Mouse (Mus musculus): ENCODE results near the gene 4930432M17Rik. TPM values are rescaled to one million over a fixed set of nuclear protein-coding genes. Genes with fewer than 3 reads are reported as not detected.

The 4930432M17Rik gene
- polyA plus RNA-seq, 1 experiment from 2014 or later, result not detected

- Histone ChIP-seq H3K4me1 (peaks cover 12% of the 10 kb centered on the region; the same call in 1 of the 2 replicates), H3K27me3 (replicated peaks) (no peaks in the 10 kb centered on the region), H3K9ac (no peak overlapping the region), H3K4me2 (0 out of 2 replicates have a peak overlapping the region, but pooled peaks have one; percentile 21), H3K27ac (no peak overlapping the region), H3K36me3 (no peaks in the 10 kb centered on the region), H3K4me3 (replicated peaks) (no peak overlapping the region), H3K9me3 (no peaks in the 10 kb centered on the region)
- 0 out of 2 replicates have a peak, but pooled peaks have one; percentile 6 for ATAC-seq (ENCODE audit: insufficient read depth, low FRiP score, low read depth)
- WGBS, result 73% methylated on average over 8 of the region's 8 CpGs
Observed at GRCm38 (mm10) chr3:121713816-121714215, 43.3 kb downstream of the 4930432M17Rik start.

GRCm38 (mm10) chr3:121714461-121714860 is 43.9 kb downstream of the 4930432M17Rik start:
- 68% methylated on average over 2 of the region's 2 CpGs for WGBS

GRCm38 (mm10) chr3:121715336-121715735 is 44.8 kb downstream of the 4930432M17Rik start:
- Histone ChIP-seq H3K4me1 (peaks cover 12% of the 10 kb centered on the region; the same call in 1 of the 2 replicates), H3K27me3 (replicated peaks) (no peaks in the 10 kb centered on the region), H3K4me2 (no peak overlapping the region), H3K9ac (no peak overlapping the region), H3K9me3 (no peaks in the 10 kb centered on the region), H3K27ac (no peak overlapping the region), H3K4me3 (replicated peaks) (no peak overlapping the region), H3K36me3 (no peaks in the 10 kb centered on the region)
- ATAC-seq (ENCODE audit: insufficient read depth, low FRiP score, low read depth), result no peak

More at GRCm38 (mm10) chr3:121714461-121714860, 43.9 kb downstream of the 4930432M17Rik start:
- H3K4me2 ChIP-seq, result no peak overlapping the region
- ATAC-seq (ENCODE audit: insufficient read depth, low FRiP score, low read depth), result no peak
- no peaks in the 10 kb centered on the region for H3K36me3 ChIP-seq
- H3K27ac ChIP-seq, result no peak overlapping the region
- no peaks in the 10 kb centered on the region for H3K27me3 ChIP-seq (replicated peaks)
- H3K4me1 ChIP-seq, result peaks cover 12% of the 10 kb centered on the region; the same call in 1 of the 2 replicates
- H3K9me3 ChIP-seq, result no peaks in the 10 kb centered on the region
- no peak overlapping the region for H3K4me3 ChIP-seq (replicated peaks)
- no peak overlapping the region for H3K9ac ChIP-seq

- WGBS, result 64% methylated on average over 6 of the region's 6 CpGs
- no peak overlapping the region for H3K27ac ChIP-seq
- H3K36me3 ChIP-seq, result no peaks in the 10 kb centered on the region
- H3K9me3 ChIP-seq, result no peaks in the 10 kb centered on the region
- no peak for ATAC-seq (ENCODE audit: insufficient read depth, low FRiP score, low read depth)
- H3K4me3 ChIP-seq (replicated peaks), result no peak overlapping the region
- H3K27me3 ChIP-seq (replicated peaks), result no peaks in the 10 kb centered on the region
- H3K4me1 ChIP-seq, result peaks cover 12% of the 10 kb centered on the region; the same call in 1 of the 2 replicates
- H3K9ac ChIP-seq, result no peak overlapping the region
- no peak overlapping the region for H3K4me2 ChIP-seq
Observed at GRCm38 (mm10) chr3:121715741-121716459, 45.3 kb downstream of the 4930432M17Rik start.

- Histone ChIP-seq H3K9ac (no peak overlapping the region), H3K9me3 (no peaks in the 10 kb centered on the region), H3K4me3 (replicated peaks) (no peak overlapping the region), H3K36me3 (no peaks in the 10 kb centered on the region), H3K4me2 (no peak overlapping the region), H3K27ac (no peak overlapping the region), H3K4me1 (peaks cover 13% of the 10 kb centered on the region; the same call in 1 of the 2 replicates), H3K27me3 (replicated peaks) (no peaks in the 10 kb centered on the region)
- ATAC-seq (ENCODE audit: insufficient read depth, low FRiP score, low read depth), result no peak
- 83% methylated on average over 5 of the region's 5 CpGs for WGBS
Observed at GRCm38 (mm10) chr3:121716480-121716879, 45.9 kb downstream of the 4930432M17Rik start.

GRCm38 (mm10) chr3:121718679-121719078 is 48.1 kb downstream of the 4930432M17Rik start:
- Histone ChIP-seq H3K36me3 (no peaks in the 10 kb centered on the region), H3K27me3 (replicated peaks) (no peaks in the 10 kb centered on the region), H3K4me1 (peaks cover 10% of the 10 kb centered on the region), H3K9me3 (no peaks in the 10 kb centered on the region), H3K9ac (no peak overlapping the region), H3K4me3 (replicated peaks) (no peak overlapping the region), H3K4me2 (no peak overlapping the region), H3K27ac (no peak overlapping the region)
- no peak for ATAC-seq (ENCODE audit: insufficient read depth, low FRiP score, low read depth)
- 75% methylated on average over 8 of the region's 8 CpGs for WGBS

- no peaks in the 10 kb centered on the region for H3K27me3 ChIP-seq (replicated peaks)
- H3K9ac ChIP-seq, result no peak overlapping the region
- H3K27ac ChIP-seq, result no peak overlapping the region
- WGBS, result 73% methylated on average over 3 of the region's 3 CpGs
- H3K9me3 ChIP-seq, result no peaks in the 10 kb centered on the region
- no peak overlapping the region for H3K4me3 ChIP-seq (replicated peaks)
- no peak overlapping the region for H3K4me2 ChIP-seq
- H3K4me1 ChIP-seq, result peaks cover 13% of the 10 kb centered on the region
- no peak for ATAC-seq (ENCODE audit: insufficient read depth, low FRiP score, low read depth)
- H3K36me3 ChIP-seq, result no peaks in the 10 kb centered on the region
Observed at GRCm38 (mm10) chr3:121719701-121720100, 49.1 kb downstream of the 4930432M17Rik start.

GRCm38 (mm10) chr3:121720801-121721690 is 50.5 kb downstream of the 4930432M17Rik start:
- Histone ChIP-seq H3K9ac (no peak overlapping the region), H3K36me3 (no peaks in the 10 kb centered on the region), H3K4me1 (peaks cover 13% of the 10 kb centered on the region), H3K27ac (no peak overlapping the region), H3K4me2 (peak overlapping the region; percentile 34; the same call in 1 of the 2 replicates), H3K9me3 (no peaks in the 10 kb centered on the region), H3K4me3 (replicated peaks) (no peak overlapping the region), H3K27me3 (replicated peaks) (no peaks in the 10 kb centered on the region)
- 40% methylated on average over 14 of the region's 14 CpGs for WGBS
- no peak for ATAC-seq (ENCODE audit: insufficient read depth, low FRiP score, low read depth)

- 71% methylated on average over 7 of the region's 7 CpGs for WGBS
- no peaks in the 10 kb centered on the region for H3K9me3 ChIP-seq
- no peak overlapping the region for H3K9ac ChIP-seq
- H3K4me2 ChIP-seq, result no peak overlapping the region
- no peaks in the 10 kb centered on the region for H3K36me3 ChIP-seq
- no peak overlapping the region for H3K4me3 ChIP-seq (replicated peaks)
- peaks cover 13% of the 10 kb centered on the region for H3K4me1 ChIP-seq
- no peak overlapping the region for H3K27ac ChIP-seq
- H3K27me3 ChIP-seq (replicated peaks), result no peaks in the 10 kb centered on the region
- ATAC-seq (ENCODE audit: insufficient read depth, low FRiP score, low read depth), result no peak
Observed at GRCm38 (mm10) chr3:121721691-121722070, 51.1 kb downstream of the 4930432M17Rik start.

- Histone ChIP-seq H3K9me3 (no peaks in the 10 kb centered on the region), H3K9ac (peak within 1 kb of the TSS; percentile 50), H3K36me3 (no peaks in the 10 kb centered on the region), H3K4me3 (replicated peaks) (peak within 1 kb of the TSS; percentile 72), H3K27me3 (replicated peaks) (no peaks in the 10 kb centered on the region), H3K27ac (peak within 1 kb of the TSS; percentile 72), H3K4me1 (peaks cover 13% of the 10 kb centered on the region), H3K4me2 (peak within 1 kb of the TSS; percentile 91)
- WGBS, result under 1% methylated on average over 70 of the region's 73 CpGs
- peak; percentile 82 for ATAC-seq (ENCODE audit: insufficient read depth, low FRiP score, low read depth)
Observed at GRCm38 (mm10) chr3:121722971-121723844, 52.6 kb downstream of the 4930432M17Rik start, which contains the start of gene F3. TSS of gene F3 (plus strand) at chr3:121723537.

GRCm38 (mm10) chr3:121723968-121724524 is 53.5 kb downstream of the 4930432M17Rik start:
- ATAC-seq (ENCODE audit: insufficient read depth, low FRiP score, low read depth), result no peak
- Histone ChIP-seq H3K27me3 (replicated peaks) (no peaks in the 10 kb centered on the region), H3K4me3 (replicated peaks) (peak overlapping the region; percentile 72), H3K27ac (peak overlapping the region; percentile 72; the same call in 1 of the 2 replicates), H3K4me2 (peak overlapping the region; percentile 91), H3K9ac (peak overlapping the region; percentile 50; the same call in 1 of the 2 replicates), H3K36me3 (no peaks in the 10 kb centered on the region), H3K4me1 (peaks cover 13% of the 10 kb centered on the region), H3K9me3 (no peaks in the 10 kb centered on the region)
- 5% methylated on average over 20 of the region's 20 CpGs for WGBS
